Mouse (Mus musculus) retina, postnatal 7 days (tissue): ENCODE data around the gene Olfr1084.
"Not testable (repeated sequence)": the region's sequence is repeated elsewhere in the genome, so short reads cannot be mapped to it uniquely, and the experiment has no call there.

ENCODE experiments used
- DNase-seq: peaks from one replicate; pipeline ENCODE4 v3.0.0-alpha.2; 2012; ENCODE audit warnings: low read depth, low spot score

Olfr1084 gene

DNA sequence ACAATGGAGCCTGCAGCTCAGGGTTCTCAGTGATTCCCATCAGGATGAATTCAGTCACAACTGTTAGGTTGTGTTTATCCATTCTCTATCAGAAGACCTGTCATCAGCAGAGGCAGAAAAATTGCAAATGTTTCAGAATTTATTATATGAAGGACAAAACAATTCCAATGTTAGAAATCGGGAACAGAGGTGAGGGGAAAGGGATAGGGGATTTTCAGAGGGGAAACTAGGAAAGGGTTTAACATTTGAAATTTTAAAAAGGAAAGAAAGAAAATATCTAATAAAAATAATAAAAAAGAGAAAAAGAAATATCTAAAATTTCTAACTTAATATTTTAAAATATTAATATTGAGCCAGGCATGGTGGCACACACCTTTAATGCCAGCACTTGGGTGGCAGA lies at the start of gene Olfr1084:
Gene Olfr1084, minus strand, starts transcription at position 101 of the 400 bp plus-strand sequence.
- DNase-seq, result not testable (repeated sequence)

GRCm38 (mm10) chr2:86679992-86680391 lies 40.5 kb upstream of the Olfr1084 start, which contains the start of gene Olfr1086:
TSS of gene Olfr1086 (minus strand) at chr2:86680092.
- no peak for DNase-seq

DNA sequence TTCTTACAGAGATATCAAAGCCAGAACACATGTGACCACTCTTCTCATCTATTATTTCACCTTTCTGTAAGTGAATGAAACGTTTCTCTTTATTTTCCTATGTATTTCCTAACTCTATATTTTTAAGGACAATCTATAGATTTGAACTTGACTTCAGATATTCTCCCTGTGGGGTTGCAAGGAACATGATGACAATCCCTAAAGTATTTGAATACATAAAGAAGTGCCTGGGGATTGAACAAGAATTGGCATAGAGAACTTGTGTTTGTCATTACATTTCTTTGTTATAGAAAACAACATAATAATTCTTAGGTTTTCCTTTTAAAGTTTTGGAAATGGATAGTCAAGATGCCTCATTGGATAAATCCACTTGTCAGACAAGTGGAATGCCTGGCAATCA lies 22.4 kb upstream of the Olfr1084 start, which contains the start of gene Olfr1085:
Gene Olfr1085, minus strand, starts transcription at position 101 of the 400 bp plus-strand sequence.
- DNase-seq, result no peak

DNA sequence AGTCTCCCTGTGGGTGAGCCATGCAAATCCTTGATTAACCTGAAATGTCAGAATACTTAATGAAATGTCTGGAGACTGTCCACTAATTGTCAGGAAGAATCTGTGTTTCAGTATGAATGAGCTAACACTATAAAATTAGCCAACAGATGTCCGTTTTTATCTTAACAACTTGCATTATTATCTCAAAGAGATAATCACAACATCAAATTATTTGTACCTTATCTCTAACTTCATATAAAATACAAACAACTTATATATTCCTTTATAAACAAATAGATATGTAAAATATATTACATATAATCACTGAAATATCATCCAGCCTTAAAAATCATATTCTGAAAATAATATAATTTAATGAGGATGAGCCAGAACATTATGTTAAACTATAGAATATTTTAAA lies 40.7 kb downstream of the Olfr1084 start, which contains the start of gene Olfr1082:
Gene Olfr1082, minus strand, starts transcription at position 101 of the 400 bp plus-strand sequence.
- DNase-seq, result not testable (repeated sequence)
